ENCODE assay signal across 10 mouse cellular contexts in genomic region chr1:151863797-151864147, GRCm38 (mm10).
DNase-seq lines count a peak whose midpoint lies in the region; ATAC-seq and TF ChIP-seq lines count a peak whose summit lies in the region.
"Had no signal": no experiment of that assay in that cellular context is flagged by ENCODE, and none has a peak within 500 bp of the region (broad histone marks: within the 10 kb centered on the region; RNA-seq: fewer than 3 reads in every experiment).

No protein-coding gene starts in this region.

- H3K4me1 ChIP-seq in cerebellum, adult 2 months (ENCODE audit: control insufficient read depth, insufficient read depth, low read length) = peaks cover 5% of the 10 kb centered on the region
- no peaks in the 10 kb centered on the region for H3K4me1 ChIP-seq in liver, embryonic 11.5 days (replicated peaks; ENCODE audit: control insufficient read depth, insufficient read depth, low read length)
- H3K4me1 ChIP-seq in liver, embryonic 12.5 days = no peaks in the 10 kb centered on the region
- no peaks in the 10 kb centered on the region for H3K4me1 ChIP-seq in stomach, postnatal 0 days (replicated peaks; ENCODE audit: control insufficient read depth, insufficient read depth)
- H3K4me1 ChIP-seq: forebrain, embryonic 12.5 days had no signal

- ATAC-seq in liver, embryonic 11.5 days (replicated peaks; ENCODE audit: low FRiP score) = no peak
- no peak for ATAC-seq in liver, embryonic 12.5 days
- ATAC-seq in stomach, postnatal 0 days (ENCODE audit: low FRiP score, low TSS enrichment) = no peak

- H3K27me3 ChIP-seq in cerebellum, adult 2 months (ENCODE audit: control insufficient read depth, insufficient read depth, low read length) = no peaks in the 10 kb centered on the region
- H3K27me3 ChIP-seq in liver, embryonic 11.5 days (replicated peaks; ENCODE audit: control insufficient read depth, insufficient read depth, low read length) = no peaks in the 10 kb centered on the region
- H3K27me3 ChIP-seq in liver, embryonic 12.5 days (replicated peaks) = no peaks in the 10 kb centered on the region
- H3K27me3 ChIP-seq in stomach, postnatal 0 days (ENCODE audit: control insufficient read depth, insufficient read depth, low read length) = no peaks in the 10 kb centered on the region
- H3K27me3 ChIP-seq: forebrain, embryonic 12.5 days had no signal

- peak; percentile 57 to 62 for DNase-seq in cerebellum, postnatal 10 days
- no peak for DNase-seq in cerebellum, adult 2 months
- peak; percentile 27 for DNase-seq in liver, embryonic 11.5 days (ENCODE audit: low spot score)
- peak; percentile 77 for DNase-seq in kidney, postnatal 10 days
- DNase-seq in stomach, postnatal 0 days (ENCODE audit: low spot score) = no peak
- DNase-seq in cerebellum, adult 9-11 months = no peak
- DNase-seq in thymus, adult 18-20 months = no peak

- H3K4me3 ChIP-seq in cerebellum, adult 2 months (replicated peaks; ENCODE audit: insufficient read depth, low read depth, low read length) = no peak overlapping the region
- no peak overlapping the region for H3K4me3 ChIP-seq in liver, embryonic 11.5 days (ENCODE audit: low read depth, low read length)
- no peak overlapping the region for H3K4me3 ChIP-seq in liver, embryonic 12.5 days
- no peak overlapping the region for H3K4me3 ChIP-seq in stomach, postnatal 0 days (ENCODE audit: low read depth, low read length)
- H3K4me3 ChIP-seq: forebrain, embryonic 12.5 days had no signal

- no peaks in the 10 kb centered on the region for H3K9me3 ChIP-seq in liver, embryonic 11.5 days (ENCODE audit: control insufficient read depth, low read length)
- no peaks in the 10 kb centered on the region for H3K9me3 ChIP-seq in liver, embryonic 12.5 days (replicated peaks)
- no peaks in the 10 kb centered on the region for H3K9me3 ChIP-seq in stomach, postnatal 0 days (ENCODE audit: control insufficient read depth, low read length)
- H3K9me3 ChIP-seq: forebrain, embryonic 12.5 days had no signal

- H3K36me3 ChIP-seq in liver, embryonic 11.5 days (ENCODE audit: control insufficient read depth, insufficient read depth, low read length) = no peaks in the 10 kb centered on the region
- H3K36me3 ChIP-seq in liver, embryonic 12.5 days = no peaks in the 10 kb centered on the region
- no peaks in the 10 kb centered on the region for H3K36me3 ChIP-seq in stomach, postnatal 0 days (ENCODE audit: control insufficient read depth, insufficient read depth, low read length)
- H3K36me3 ChIP-seq: forebrain, embryonic 12.5 days had no signal

- no peak for TF ChIP-seq CTCF in cerebellum, adult 2 months (IDR thresholded peaks at IDR 0.05; ENCODE audit: borderline replicate concordance, insufficient read depth, low read depth, low read length)
- TF ChIP-seq CTCF in stomach, postnatal 0 days (IDR thresholded peaks at IDR 0.05; ENCODE audit: low read depth) = no peak

- no peak for TF ChIP-seq EP300 in stomach, postnatal 0 days (optimal IDR thresholded peaks at IDR 0.05)

- no peak overlapping the region for H3K4me2 ChIP-seq in liver, embryonic 11.5 days
- no peak overlapping the region for H3K4me2 ChIP-seq in liver, embryonic 12.5 days
- H3K4me2 ChIP-seq in stomach, postnatal 0 days (replicated peaks; ENCODE audit: low read depth) = no peak overlapping the region
- H3K4me2 ChIP-seq: forebrain, embryonic 12.5 days had no signal

- H3K27ac ChIP-seq in cerebellum, adult 2 months (ENCODE audit: insufficient read depth, low read length) = no peak overlapping the region
- no peak overlapping the region for H3K27ac ChIP-seq in liver, embryonic 11.5 days (ENCODE audit: low read depth, low read length)
- no peak overlapping the region for H3K27ac ChIP-seq in liver, embryonic 12.5 days
- peak overlapping the region; percentile 49 for H3K27ac ChIP-seq in stomach, postnatal 0 days (replicated peaks)
- H3K27ac ChIP-seq: forebrain, embryonic 12.5 days; liver, embryonic 14.5 days had no signal

- 37% methylated on average over 12 of the region's 12 CpGs for WGBS in cerebellum, adult 2 months
- WGBS in liver, embryonic 11.5 days = 85% methylated on average over 12 of the region's 12 CpGs
- 79% methylated on average over 12 of the region's 12 CpGs for WGBS in liver, embryonic 12.5 days (ENCODE audit: insufficient replicate concordance)
- 62% methylated on average over 12 of the region's 12 CpGs for WGBS in stomach, postnatal 0 days

- H3K9ac ChIP-seq in liver, embryonic 11.5 days (ENCODE audit: low read depth, low read length) = no peak overlapping the region
- no peak overlapping the region for H3K9ac ChIP-seq in liver, embryonic 12.5 days
- H3K9ac ChIP-seq in stomach, postnatal 0 days (ENCODE audit: low read length) = no peak overlapping the region
- H3K9ac ChIP-seq: forebrain, embryonic 12.5 days; liver, embryonic 14.5 days had no signal

- TF ChIP-seq POLR2A in cerebellum, adult 2 months (IDR thresholded peaks at IDR 0.05; ENCODE audit: borderline replicate concordance, insufficient read depth, low read length) = no peak

Comparison
In these comparisons a context has a peak if more than half of its experiments do, and no peak if none do; other contexts are left out.
1. DNase-seq: peak in cerebellum, postnatal 10 days (2 of 2), liver, embryonic 11.5 days (single experiment) and kidney, postnatal 10 days (single experiment); none in cerebellum, adult 2 months (0 of 2), stomach, postnatal 0 days (single experiment), cerebellum, adult 9-11 months (single experiment) and thymus, adult 18-20 months (0 of 2).